Mouse (Mus musculus) granulocyte monocyte progenitor cell, adult 5-6 weeks (primary cell): ENCODE measurements around the gene Tnrc6c. TPM values are rescaled to one million over a fixed set of nuclear protein-coding genes. Genes with fewer than 3 reads are reported as not detected.
A peak's percentile ranks its signal among the peaks of the same experiment; 100 is the strongest.

Source experiments
- ATAC-seq: replicated peaks from 2 replicates; pipeline ENCODE4 v1.8.0; 2016; ENCODE audit warnings: mild to moderate bottlenecking, moderate TSS enrichment, inconsistent platforms; ENCODE audit not compliant: poor library complexity, severe bottlenecking
- total RNA-seq, 2 experiments: library from RNA; stranded (forward) in 1 of 2; stranded (reverse) in 1 of 2; fragments of 200-712, 200-1000 nt in 1 of 2; fragments of >200 nt in 1 of 2; fragmentation: Nextera tagmentation in 1 of 2; gene quantifications; 2 replicates each; pipeline ENCODE4 v1.2.3; 2014 to 2017

Gene Tnrc6c
- total RNA-seq, 2 experiments from 2014 or later: 23.5 to 24.4 TPM

DNA sequence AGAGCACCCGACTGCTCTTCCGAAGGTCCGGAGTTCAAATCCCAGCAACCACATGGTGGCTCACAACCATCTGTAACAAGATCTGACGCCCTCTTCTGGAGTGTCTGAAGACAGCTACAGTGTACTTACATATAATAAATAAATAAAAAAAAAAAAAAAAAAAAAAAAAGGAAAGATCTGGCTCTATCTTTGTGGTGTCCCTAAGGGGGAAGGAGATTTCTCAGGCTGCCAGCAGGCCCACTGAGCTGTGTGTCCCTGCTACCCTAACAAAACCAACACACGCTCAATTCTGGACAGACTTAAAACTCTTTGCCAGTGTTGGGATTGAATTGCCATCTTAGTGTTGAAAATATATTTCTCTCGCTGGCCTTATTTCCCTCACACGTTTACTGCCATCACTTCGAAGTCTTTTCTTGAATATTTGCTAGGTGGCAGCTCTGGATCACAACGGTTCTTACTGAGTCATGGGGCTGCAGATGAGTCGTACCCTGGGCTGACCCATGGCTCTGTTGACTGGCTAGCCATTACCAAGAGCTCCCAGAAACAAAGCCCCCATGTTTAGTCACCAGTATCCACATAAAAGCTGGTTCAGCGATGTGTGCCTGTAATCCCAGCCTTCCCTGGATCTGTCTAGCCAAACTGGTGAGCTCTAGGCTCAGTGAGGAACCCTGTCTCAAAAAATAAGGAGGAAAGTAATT lies 23.1 kb upstream of the Tnrc6c start:
- ATAC-seq: no peak

DNA sequence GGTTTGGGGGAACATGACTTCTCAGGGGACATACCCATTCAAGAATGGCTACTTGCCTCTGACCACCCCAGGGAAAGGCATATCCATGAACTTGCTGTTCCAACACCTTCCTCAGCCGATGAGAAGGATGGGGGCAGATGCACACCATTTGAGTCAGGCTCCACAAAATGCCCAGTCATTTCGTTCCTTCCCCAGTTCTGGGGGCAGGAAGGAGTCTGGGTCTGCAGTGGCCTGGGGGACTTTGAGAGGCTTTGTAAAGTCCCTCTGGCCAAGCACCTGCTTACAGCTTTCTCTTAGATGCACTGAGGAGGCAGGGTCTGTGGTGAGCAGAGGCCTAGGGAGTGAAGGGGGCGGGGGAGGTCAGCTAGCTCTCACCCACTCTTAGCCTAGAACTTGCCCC lies 20.8 kb upstream of the Tnrc6c start:
- ATAC-seq: no peak

DNA sequence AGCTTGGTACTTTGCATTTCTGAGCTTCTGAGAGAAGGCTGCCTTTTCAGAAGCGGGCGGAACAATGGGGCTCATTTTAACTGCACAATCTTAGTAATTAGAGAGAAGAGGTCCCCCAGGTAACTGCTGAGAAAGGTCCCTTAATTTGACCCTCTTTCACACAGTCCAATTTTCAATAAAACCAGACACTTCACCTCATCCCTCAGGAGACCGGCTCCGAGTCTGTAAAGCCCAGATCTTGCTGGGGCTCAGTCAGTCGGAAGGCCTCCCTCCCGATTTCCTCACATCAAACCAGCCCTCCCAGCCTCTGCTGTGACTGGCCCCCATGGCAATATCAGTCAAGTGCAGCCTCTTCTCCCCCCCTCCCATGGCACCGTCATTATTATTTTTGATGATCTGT lies 15.7 kb upstream of the Tnrc6c start:
- ATAC-seq: no peak

DNA sequence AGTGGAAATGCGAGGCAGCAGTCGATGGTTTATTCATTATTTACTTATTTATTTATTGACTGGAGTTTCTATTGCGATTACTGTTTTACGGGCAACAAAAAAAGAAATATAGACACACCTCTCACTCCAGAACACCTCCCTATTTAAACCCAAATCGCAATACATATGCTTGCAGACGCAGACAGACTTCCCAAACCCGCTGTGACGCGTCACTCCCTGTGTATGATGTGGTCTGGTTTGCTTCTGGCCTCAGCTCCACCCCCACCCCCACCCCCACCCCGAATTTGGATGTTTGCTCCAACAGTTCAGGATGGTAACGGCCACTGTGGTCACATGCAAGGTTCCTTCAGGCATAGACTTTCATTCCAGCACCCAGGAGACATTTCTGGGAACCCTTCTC lies 15.3 kb upstream of the Tnrc6c start:
- no peak for ATAC-seq

DNA sequence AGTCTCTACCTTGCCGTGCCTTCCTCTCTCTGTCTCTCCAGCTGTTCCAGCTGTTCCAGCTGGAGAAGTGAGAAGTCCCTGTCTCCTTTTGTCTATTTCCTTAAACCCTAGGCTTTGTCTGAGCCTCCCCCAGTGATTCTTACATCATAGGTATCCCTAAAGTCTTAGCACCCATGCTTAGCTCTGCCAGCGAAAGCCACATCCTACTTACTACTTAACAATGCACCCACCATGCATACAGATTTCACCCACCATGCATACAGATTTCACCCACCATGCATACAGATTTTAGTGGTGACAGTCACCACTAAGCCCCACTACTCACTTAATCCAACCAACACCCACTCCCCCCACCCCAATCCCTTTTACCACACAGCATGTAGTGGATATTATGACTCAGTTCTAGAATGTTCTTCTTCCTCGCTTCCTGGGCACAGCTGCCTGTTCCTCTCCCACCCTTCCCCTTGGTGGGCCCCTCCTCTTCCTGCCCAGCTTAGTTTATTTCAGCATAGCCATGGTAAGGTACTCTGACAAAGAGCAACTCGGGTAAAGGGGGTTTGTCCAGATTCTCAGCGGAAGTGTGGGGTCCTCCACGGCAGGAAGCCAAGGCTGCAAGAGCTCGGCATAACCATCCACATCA lies 14.6 kb upstream of the Tnrc6c start:
- peak; percentile 48 for ATAC-seq

DNA sequence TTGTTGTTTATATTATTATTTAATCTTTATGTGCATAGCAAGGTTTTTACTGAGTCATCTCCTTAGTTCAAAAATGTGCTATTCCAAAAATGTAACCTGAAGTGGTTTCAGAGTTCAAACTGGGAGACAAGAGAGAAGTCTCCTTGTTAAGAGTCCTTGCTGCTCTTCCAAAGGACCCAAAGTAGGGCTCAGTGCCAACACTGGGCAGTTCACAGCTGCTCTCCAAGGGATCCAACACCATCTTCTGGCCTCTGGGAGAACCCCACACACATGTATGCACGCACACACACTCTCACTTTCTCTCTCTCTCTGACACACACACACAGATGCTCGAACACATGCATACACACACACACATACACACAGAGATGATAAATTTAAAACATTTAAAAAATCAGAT lies 11.9 kb upstream of the Tnrc6c start:
- no peak for ATAC-seq

DNA sequence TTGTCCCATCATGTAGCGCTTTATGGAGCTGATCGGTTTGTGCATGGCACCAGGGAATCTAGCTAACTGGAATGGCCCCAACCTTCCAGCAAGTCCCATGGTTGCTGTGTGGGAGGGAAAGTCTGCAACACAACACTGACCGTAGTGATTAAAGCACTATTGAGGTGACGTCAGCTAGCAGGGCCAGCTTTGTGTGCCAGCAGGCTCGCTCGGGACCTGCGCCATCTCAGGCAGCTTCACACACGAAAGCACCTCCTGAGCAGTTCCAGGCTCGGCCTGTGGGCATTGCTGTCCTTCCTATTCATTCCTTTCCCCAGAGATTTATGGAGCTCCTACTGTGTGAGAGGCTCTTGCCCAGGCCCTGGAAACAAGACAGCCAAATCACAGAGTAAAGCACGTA lies 10.8 kb upstream of the Tnrc6c start:
- no peak for ATAC-seq

DNA sequence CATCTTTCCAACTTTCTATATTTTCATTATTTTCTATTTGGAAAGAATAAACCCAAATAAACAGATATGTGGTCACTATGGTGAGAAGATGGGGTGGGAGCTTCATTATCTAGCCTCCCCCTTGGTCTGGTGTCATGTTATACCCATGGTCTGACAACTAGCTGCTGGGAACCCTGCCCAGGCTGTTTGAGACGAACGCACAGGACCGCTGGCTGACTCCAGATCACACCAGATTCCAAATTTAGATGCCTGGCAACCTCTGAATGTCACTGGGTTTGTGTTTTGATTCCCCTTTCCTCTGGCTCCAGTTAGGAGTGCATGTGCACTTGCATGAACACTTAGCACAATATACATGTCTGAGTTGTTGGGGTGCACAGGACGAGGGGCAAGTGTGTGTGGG lies 7.3 kb upstream of the Tnrc6c start:
- ATAC-seq: no peak

DNA sequence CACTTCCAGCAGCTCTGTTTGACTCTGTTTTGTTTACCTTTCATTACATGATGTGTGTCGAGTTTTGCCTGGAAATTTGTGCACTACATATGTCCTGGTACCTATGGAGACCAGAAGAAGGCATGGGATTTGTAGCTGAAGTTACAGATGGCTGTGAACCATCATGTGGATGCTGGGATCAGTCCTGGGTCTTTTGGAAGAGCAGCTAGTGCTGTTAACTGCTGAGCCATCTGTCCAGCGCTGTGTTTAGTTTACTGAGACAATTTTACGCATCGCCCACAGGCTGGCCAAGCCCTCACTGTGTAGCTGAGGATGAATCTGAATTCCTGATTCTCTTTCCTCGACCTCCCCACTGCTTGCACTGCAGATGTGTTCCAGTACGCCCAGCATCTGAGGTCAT lies 6.1 kb upstream of the Tnrc6c start:
- ATAC-seq: no peak

DNA sequence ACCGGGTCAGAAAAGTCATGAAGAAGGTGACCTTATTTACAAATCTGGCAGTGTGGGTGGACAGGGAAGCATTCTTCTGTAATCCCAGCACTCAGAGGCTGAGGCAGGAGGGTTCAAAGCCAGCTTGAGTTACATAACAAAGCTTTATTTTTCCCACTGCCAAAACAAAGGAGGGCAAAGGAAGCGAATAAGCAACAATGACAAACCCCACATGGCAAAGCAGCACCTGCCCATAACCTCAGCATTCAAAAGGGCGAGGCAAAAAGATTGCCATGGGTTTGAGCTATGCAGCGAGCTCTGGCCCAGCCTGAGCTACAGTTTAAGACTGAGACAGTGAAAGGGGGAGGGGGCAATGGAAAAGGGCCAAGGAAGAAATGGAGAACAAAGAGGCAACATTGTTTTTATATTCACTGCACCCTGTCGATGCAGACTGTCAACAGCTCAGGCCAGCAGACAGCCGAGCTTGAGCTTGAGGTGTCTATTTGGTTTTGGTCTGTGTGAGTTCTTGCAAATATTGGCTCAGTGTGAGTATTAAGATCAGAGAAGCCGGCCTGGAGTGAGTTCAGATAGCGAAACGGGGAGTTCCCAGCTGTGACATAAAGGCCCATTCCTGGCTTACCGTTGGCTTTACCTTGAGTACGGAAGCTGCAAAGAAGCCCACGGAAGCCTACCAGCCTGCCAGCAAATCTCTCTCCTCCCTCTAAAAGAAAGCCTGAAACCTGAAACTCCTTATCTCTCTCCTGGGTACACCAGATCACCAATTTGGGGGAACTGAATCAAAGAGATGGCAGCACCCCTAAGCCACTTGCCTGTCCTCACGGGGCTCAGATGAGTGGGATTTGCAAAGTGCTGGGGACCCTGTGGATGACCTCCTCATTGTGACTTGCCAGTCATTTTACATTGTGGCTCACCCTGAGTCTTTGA lies 3.1 kb upstream of the Tnrc6c start:
- ATAC-seq: no peak

DNA sequence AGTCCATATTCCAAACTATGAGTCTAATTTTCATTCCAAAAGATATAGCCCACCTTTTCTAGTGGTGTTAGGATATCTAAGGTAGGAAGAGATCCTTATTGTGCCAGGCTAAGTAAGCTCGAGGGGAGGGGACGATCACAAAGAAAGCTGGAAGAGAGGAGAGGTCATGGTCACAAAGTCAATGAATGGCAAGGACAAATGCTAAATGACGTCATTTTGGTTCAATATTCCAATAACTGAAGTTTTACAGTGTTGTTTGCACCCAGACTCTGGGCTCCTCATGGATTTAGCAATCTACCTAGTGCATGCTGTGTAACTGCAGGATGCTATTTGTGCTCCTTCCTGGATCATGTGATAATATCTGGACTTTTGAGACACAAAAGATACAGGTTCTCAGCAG lies 1.2 kb upstream of the Tnrc6c start:
- ATAC-seq: no peak

DNA sequence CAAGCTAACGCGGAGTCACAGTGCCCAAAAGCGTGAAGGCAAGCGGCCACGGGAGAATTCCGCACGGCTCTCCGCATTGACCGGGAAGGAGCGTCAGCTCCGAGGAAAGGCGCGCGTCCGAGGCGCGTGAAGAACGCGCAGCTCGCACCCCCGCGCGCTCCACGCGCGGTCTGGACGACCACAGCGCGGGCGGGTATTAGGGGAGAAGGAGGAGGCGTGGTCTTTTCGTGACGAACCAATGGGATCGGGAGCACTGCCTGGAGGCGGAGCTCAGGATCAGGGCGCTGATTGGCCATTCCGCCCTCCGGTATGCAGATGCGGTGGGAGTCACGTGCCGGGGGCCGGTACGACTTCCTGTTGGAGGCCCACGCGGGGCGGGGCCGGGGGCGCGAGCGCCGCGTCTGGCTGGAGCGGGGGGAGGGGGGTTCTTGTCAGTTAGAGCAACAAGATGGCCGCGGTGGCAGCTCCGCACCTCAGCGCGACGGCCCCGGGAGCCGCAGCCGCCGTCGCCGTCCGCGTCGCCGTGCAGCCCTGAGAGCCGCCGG lies 363 bp downstream of the Tnrc6c start:
- ATAC-seq: peak; percentile 92

DNA sequence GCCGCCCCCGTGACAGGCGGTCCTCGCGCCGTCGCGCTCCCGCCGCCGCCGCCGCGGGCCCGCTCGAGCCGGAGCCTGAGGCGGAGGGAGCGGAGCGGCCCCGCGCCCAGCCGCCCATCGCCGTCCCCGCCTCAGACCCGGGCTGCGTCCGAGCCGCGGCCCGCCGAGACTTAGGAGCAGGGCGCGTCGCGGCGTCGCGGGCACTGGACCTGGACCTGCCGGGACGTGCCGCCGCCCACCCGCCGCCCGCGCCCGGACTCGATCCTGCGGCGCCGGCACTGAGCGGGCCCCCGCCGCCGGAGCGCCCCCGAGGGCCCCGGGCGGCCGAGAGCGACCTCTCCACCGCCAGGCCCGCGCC lies 824 bp downstream of the Tnrc6c start:
- no peak for ATAC-seq

DNA sequence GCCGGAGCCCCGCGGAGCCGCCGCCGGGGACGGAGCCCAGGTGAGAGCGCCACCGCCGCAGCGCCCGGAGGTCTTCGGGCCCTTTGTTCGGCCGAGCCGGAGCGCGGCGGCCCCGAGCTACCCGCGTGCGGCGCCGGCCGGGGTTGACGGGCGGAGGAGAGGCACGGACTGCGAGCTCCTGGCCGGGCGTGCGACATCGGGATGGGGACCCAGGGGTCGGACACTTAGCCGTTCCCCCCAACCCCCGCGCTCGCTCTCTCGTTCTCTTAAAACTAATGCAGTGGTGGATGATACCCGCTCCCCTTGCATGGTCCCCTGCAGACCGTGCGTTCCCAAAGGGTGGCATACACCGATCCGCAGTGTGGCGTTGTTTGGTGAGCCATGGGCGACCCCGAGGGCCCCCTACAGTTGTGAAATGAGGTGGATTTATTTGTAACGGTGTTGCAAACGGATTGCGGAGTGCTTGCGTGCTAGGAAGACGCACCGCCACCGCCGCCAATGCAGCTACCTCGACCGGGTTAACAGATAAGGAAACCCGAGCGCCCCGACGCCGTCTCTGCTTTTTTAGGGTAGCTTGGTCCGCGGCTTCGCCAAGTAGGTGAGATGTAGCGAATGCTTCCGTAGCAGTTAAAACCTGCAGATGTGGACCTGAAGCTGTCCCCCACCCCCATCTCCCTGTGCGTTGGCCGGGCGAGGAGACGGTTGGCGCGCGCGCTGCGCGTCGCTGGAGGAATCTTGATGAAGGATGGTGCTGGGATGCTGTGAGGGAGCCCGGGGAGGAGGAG lies 1.4 kb downstream of the Tnrc6c start:
- peak; percentile 23 for ATAC-seq

DNA sequence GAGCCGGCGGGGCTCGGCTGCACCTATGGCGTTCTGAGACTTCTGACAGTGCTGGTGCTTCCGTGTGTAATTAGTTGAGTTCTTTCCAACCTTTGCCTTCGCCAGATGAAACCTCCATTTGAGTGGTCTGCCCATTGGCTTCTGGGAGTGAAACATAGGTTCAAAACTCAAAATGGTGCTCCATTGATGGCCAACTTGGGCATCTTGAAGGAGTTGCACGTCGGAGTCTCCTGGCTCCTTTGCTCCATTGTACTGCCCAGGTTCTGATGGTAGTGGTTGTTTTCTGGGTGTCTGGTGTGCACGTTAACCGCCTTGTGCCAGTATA lies 1.9 kb downstream of the Tnrc6c start:
- no peak for ATAC-seq

DNA sequence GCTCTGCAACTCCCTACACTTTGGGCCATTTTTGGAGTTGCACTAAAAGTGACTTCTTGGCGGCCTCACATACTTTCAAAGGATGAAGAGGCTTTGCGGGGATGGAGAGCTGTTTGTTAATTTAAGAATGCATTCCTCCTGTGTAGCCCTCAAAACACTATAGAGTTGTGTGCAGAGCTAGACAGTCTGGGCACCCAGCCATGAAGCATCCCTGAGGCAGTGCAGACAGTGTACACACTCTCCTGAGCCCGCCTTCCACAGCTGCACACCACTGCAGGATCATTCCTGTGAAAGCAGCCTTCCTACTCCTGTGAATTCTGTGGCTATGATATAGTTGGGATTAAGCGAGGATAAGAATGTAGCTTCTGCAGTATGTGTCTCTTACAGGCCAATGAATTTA lies 4.9 kb downstream of the Tnrc6c start:
- ATAC-seq: no peak

DNA sequence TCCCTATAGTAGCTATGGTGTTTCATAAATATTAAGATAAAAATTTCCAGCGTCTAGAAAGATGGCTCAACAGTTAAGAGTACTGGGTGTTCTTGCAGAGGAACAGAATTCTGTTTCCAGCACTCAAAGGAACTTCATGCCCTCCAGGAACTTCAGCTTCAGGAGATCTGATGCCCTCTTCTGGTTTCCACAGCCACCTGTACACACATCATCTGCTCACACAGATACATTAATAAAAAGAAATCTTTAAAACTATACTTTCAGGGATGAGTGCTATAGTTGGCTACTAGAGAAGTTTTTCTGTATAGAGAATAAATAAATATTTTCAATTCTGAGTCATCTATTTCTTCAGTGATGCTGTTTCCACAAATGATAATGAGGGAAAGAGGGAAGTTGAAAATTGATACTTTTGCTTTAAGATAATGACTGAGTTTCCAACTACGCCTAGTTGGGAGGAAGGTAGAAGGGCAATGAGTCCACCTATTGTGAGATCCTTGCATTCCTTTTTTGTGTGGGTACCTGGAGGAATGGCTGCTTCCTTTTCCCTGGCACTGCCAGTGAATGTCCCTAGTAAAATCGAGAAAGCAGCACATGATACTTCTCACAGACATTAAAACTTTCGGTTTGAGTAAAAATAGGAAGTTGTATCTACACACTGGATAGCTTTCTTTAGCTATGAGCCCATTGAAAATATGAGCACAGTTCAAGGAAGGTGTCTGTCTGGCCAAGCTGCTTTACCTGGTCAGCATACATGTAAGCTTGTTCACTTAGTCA lies 9.1 kb downstream of the Tnrc6c start:
- ATAC-seq: peak; percentile 58

DNA sequence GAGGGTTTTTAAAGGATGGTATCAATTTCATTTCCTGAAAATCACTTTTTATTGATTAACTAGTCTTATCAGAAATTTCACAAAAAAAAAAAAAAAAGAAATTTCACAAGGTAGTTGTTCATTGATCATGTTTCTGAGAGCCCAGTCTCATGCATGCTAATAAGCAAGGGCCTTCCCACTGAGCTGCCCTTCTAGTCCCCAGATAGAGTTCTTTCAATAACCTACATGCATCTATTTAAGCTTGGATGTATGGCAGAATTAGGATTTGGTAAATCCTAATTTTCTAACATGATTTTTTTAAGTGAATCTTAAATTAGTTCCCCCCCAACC lies 9.7 kb downstream of the Tnrc6c start:
- no peak for ATAC-seq

DNA sequence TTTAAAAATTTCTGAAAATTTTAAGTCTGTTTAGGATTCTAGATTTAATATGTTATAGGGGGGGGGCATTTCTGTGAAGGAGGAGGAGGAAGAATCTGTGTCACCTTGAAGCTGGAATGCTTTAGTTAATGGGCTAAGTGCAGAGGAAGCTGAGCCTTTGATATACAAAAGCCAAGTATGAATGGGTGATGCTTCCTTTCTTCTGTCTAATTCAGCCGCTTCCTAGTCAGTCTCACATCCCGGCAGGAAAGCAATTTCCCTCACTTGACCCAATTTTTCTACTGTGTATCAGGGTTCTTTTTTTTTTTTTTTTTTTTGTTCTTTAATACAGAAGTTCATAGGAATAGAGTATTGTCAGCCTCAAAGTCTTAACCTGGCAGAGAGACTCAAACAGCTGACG lies 11.1 kb downstream of the Tnrc6c start:
- no peak for ATAC-seq

DNA sequence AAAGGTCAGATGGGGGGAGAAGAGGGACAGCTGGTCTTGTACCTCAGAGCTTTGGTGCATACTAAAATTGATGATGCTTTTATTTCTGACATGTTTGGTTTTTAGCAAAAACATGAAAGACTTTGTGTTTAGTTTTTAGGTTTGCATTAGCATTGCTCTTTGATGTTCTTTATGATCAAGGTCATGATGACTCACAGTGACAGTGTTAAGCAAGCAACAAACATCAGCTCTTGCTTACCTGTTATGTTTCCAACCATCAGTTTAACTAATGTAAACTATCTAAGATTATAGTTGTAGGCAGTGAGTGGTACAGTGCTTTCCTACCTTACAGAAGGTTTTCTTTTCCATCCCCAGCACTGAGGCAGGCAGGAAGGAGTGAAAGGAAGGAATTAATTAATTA lies 12.5 kb downstream of the Tnrc6c start:
- no peak for ATAC-seq
